16 mouse cellular contexts compared by ENCODE assay signal in genomic region chr13:24914915-24915314, GRCm38 (mm10).
"Had no signal": no experiment of that assay in that cellular context is flagged by ENCODE, and none has a peak within 500 bp of the region (broad histone marks: within the 10 kb centered on the region; RNA-seq: fewer than 3 reads in every experiment).

No protein-coding gene starts in this region.

- H3K4me3 ChIP-seq: limb, embryonic 10.5 days; limb, embryonic 13.5 days; liver, embryonic 12.5 days; liver, embryonic 15.5 days; lung, embryonic 15.5 days had no signal

- H3K4me1 ChIP-seq: limb, embryonic 10.5 days; limb, embryonic 13.5 days; liver, embryonic 12.5 days; liver, embryonic 15.5 days; lung, embryonic 15.5 days had no signal

- H3K27ac ChIP-seq: limb, embryonic 10.5 days; limb, embryonic 13.5 days; liver, embryonic 12.5 days; liver, embryonic 15.5 days; lung, embryonic 15.5 days had no signal

- H3K9ac ChIP-seq: limb, embryonic 13.5 days; liver, embryonic 12.5 days; liver, embryonic 15.5 days; lung, embryonic 15.5 days had no signal

- ATAC-seq: inflammation-experienced regulatory T-cells, adult 6 months; liver, embryonic 12.5 days had no signal

- H3K36me3 ChIP-seq: liver, embryonic 12.5 days had no signal

- H3K9me3 ChIP-seq: limb, embryonic 10.5 days; limb, embryonic 13.5 days; liver, embryonic 12.5 days; liver, embryonic 15.5 days; lung, embryonic 15.5 days had no signal

- H3K4me2 ChIP-seq: limb, embryonic 13.5 days; liver, embryonic 12.5 days; liver, embryonic 15.5 days; lung, embryonic 15.5 days; midbrain, embryonic 11.5 days had no signal

- H3K27me3 ChIP-seq: limb, embryonic 13.5 days; liver, embryonic 12.5 days; liver, embryonic 15.5 days; lung, embryonic 15.5 days had no signal

- DNase-seq: kidney, adult 18-20 months; kidney, adult 9 months; kidney, postnatal 25 days; liver; lung, postnatal 14 days; midbrain, embryonic 14.5 days; thymus, adult 2 months; thymus, postnatal 14 days; thymus, postnatal 4 days had no signal
